Mouse (Mus musculus): ENCODE measurements around the gene Ndufs2. TPM values are rescaled to one million over a fixed set of nuclear protein-coding genes. Genes with fewer than 3 reads are reported as not detected.

The Ndufs2 gene
- polyA plus RNA-seq, 1 experiment from 2014 or later = 210 TPM

DNA sequence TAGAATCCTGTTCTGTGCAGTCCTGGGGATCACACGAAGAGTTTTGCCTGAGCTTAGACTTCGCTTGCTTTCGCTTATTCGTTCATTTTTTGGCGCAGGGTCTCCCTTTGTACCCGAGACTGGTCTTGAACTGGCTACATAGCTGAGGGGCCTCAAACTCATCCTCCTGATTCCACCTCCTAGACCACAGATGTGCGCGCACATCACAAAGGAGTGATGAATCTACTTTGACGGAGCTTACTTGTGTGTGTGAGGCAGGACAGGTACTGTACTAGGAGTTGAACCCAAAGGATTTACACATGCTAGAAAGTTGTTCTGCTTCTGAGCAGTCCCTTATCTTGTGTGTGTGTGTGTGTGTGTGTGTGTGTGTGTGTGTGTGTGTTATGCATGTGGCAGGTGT, 60.4 kb downstream of the Ndufs2 start:
- no peak for TF ChIP-seq CTCF (IDR thresholded peaks at IDR 0.05; ENCODE audit: low read depth)
- no peak for TF ChIP-seq EP300 (optimal IDR thresholded peaks at IDR 0.05)
- H3K9ac ChIP-seq (ENCODE audit: low read length) = no peak overlapping the region
- H3K9me3 ChIP-seq (ENCODE audit: control insufficient read depth, low read length) = no peaks in the 10 kb centered on the region
- H3K36me3 ChIP-seq (ENCODE audit: control insufficient read depth, insufficient read depth, low read length) = no peaks in the 10 kb centered on the region
- ATAC-seq (ENCODE audit: low FRiP score, low TSS enrichment) (no peak), DNase-seq (ENCODE audit: low spot score) (no peak)
- H3K27me3 ChIP-seq (ENCODE audit: control insufficient read depth, insufficient read depth, low read length) = no peaks in the 10 kb centered on the region
- H3K4me3 ChIP-seq (ENCODE audit: low read depth, low read length) = no peak overlapping the region
- 97% methylated on average over 9 of the region's 9 CpGs for WGBS
- H3K4me2 ChIP-seq (replicated peaks; ENCODE audit: low read depth) = no peak overlapping the region
- H3K27ac ChIP-seq (replicated peaks) = no peak overlapping the region
- H3K4me1 ChIP-seq (replicated peaks; ENCODE audit: control insufficient read depth, insufficient read depth) = peaks cover 7% of the 10 kb centered on the region

DNA sequence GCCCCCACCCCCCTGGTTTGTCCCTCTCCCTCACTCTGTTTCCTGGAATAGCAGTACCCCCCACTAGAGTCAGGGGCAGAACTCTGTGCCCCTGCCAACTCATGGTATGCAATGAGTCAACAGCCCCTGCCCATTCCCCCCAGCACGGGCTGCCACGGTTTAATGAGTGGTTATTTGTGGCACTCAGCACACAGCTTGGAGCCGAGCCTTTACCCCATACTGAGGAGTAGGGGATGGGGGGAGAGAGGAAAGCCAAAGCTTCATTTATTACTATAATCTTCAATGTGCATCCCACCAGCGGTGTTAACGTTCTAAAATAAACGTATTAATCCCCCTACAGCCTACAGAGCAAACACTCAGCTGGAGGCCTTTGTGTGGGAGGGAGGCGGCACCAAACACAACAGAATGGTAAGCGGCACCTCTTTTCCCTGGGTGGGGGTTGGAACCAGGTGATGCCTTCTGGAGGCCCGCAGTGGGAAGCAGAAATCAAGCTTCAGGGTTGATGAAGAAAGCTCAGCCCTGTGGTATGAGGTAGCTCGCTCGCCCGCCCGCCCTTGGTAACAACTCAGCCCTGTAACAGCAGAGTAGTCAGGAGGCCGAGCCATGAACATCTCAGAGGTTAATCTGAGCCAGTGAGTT, 61.6 kb downstream of the Ndufs2 start:
- H3K36me3 ChIP-seq (ENCODE audit: control insufficient read depth, insufficient read depth, low read length) = no peaks in the 10 kb centered on the region
- no peak for TF ChIP-seq EP300 (optimal IDR thresholded peaks at IDR 0.05)
- no peak for TF ChIP-seq CTCF (IDR thresholded peaks at IDR 0.05; ENCODE audit: low read depth)
- WGBS = 29% methylated on average over 14 of the region's 14 CpGs
- H3K27me3 ChIP-seq (ENCODE audit: control insufficient read depth, insufficient read depth, low read length) = no peaks in the 10 kb centered on the region
- H3K27ac ChIP-seq (replicated peaks) = peak overlapping the region; percentile 74
- no peaks in the 10 kb centered on the region for H3K9me3 ChIP-seq (ENCODE audit: control insufficient read depth, low read length)
- peak; percentile 53 for DNase-seq (ENCODE audit: low spot score)
- H3K4me3 ChIP-seq (ENCODE audit: low read depth, low read length) = no peak overlapping the region
- H3K4me1 ChIP-seq (replicated peaks; ENCODE audit: control insufficient read depth, insufficient read depth) = peaks cover 4% of the 10 kb centered on the region; the same call in 1 of the 2 replicates
- ATAC-seq (ENCODE audit: low FRiP score, low TSS enrichment) = peak; percentile 71
- H3K9ac ChIP-seq (ENCODE audit: low read length) = no peak overlapping the region
- peak overlapping the region; percentile 17; the same call in 1 of the 2 replicates for H3K4me2 ChIP-seq (replicated peaks; ENCODE audit: low read depth)

DNA sequence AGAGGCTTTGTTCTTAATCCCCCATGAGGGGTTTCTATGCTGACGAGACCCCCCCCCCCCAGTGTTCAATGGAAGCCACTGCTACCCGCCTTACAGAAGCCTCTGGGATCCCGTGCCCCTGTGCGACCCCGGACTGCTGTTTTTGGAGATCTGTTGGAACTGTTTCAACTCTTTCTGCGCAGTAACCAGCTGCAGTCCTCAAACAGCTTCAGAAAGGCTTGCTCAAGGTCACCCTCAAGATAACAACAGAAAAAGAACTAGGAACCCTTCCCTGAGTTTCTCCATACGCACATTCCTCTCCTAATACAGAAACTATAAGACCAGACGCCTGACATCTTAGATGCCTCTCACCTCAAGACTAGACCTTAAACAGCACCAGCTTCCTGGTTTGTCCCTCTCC, 62.1 kb downstream of the Ndufs2 start:
- TF ChIP-seq CTCF (IDR thresholded peaks at IDR 0.05; ENCODE audit: low read depth) (no peak), EP300 (optimal IDR thresholded peaks at IDR 0.05) (no peak)
- Histone ChIP-seq H3K36me3 (ENCODE audit: control insufficient read depth, insufficient read depth, low read length) (no peaks in the 10 kb centered on the region), H3K4me2 (replicated peaks; ENCODE audit: low read depth) (peak overlapping the region; percentile 17), H3K9me3 (ENCODE audit: control insufficient read depth, low read length) (no peaks in the 10 kb centered on the region), H3K27ac (replicated peaks) (peak overlapping the region; percentile 74), H3K4me1 (replicated peaks; ENCODE audit: control insufficient read depth, insufficient read depth) (peaks cover 4% of the 10 kb centered on the region; the same call in 1 of the 2 replicates), H3K27me3 (ENCODE audit: control insufficient read depth, insufficient read depth, low read length) (no peaks in the 10 kb centered on the region), H3K9ac (ENCODE audit: low read length) (0 out of 2 replicates have a peak overlapping the region, but pooled peaks have one; percentile 2), H3K4me3 (ENCODE audit: low read depth, low read length) (no peak overlapping the region)
- ATAC-seq (ENCODE audit: low FRiP score, low TSS enrichment) (peak; percentile 49), DNase-seq (ENCODE audit: low spot score) (peak; percentile 26)
- WGBS = 20% methylated on average over 8 of the region's 8 CpGs

DNA sequence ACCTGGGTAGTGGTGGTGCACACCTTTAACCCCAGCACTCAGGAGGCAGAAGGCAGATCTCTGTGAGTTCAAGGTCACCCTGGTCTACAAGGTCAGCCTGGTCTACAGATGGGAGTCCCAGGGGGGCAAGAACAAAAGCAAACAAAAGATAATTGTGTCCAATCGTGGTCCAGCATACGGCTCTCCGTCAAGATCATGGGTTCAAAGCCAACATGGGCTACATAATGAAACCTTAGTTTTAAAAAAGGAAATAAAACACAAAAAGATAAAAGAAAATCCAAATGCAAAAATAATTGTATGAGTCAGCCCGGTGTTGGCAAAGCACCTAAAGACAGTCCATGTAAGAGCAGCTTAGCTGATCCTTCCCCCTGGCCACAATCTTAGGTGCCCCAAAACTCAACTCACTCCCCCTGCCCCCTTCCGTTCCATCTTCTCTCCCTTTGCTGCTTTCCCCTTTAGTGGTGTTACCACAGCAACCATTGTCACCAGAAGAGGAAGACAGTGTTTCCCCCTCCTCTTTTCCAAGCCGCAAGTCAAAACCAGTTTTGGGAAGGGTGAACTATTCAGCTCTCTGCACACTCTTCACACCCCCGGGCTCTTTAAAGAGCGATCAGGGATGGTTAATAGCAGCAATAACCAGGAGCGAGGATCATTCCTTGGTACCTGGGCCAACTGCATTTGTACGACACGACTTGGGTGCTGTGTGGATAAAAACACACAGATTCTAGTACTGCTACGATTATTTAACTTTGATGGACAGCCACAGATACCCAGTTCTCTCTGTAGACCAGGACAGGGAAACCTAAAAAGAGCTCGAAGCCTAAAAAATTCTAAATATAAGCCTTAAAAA, 63.1 kb downstream of the Ndufs2 start:
- TF ChIP-seq EP300 (optimal IDR thresholded peaks at IDR 0.05) = no peak
- no peak for TF ChIP-seq CTCF (IDR thresholded peaks at IDR 0.05; ENCODE audit: low read depth)
- Histone ChIP-seq H3K9ac (ENCODE audit: low read length) (no peak overlapping the region), H3K4me2 (replicated peaks; ENCODE audit: low read depth) (no peak overlapping the region), H3K36me3 (ENCODE audit: control insufficient read depth, insufficient read depth, low read length) (no peaks in the 10 kb centered on the region), H3K4me1 (replicated peaks; ENCODE audit: control insufficient read depth, insufficient read depth) (peaks cover 4% of the 10 kb centered on the region; the same call in 1 of the 2 replicates), H3K27me3 (ENCODE audit: control insufficient read depth, insufficient read depth, low read length) (no peaks in the 10 kb centered on the region), H3K27ac (replicated peaks) (no peak overlapping the region), H3K9me3 (ENCODE audit: control insufficient read depth, low read length) (no peaks in the 10 kb centered on the region), H3K4me3 (ENCODE audit: low read depth, low read length) (no peak overlapping the region)
- ATAC-seq (ENCODE audit: low FRiP score, low TSS enrichment) = no peak
- DNase-seq (ENCODE audit: low spot score) = no peak
- WGBS = 63% methylated on average over 13 of the region's 13 CpGs

DNA sequence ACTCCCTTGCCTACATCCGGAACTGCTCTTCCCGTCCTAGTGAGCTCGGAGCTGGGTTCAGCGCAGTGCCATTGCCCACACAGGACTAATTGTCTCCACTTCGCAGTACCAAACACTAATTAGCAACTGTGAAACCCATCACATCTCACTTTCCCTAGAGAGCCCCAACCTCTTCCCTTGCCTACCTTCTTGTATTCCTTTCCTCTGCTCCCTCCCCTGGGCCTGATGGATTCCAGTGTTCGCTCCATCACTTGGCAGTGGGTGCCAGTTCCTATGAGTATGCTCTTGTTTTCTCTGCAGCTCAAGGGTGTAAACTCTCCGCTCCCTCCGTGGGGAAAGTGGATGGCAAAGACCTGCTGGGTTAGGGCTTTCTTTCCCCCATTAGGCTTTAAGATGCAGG, 65.5 kb downstream of the Ndufs2 start:
- Histone ChIP-seq H3K4me3 (ENCODE audit: low read depth, low read length) (no peak overlapping the region), H3K36me3 (ENCODE audit: control insufficient read depth, insufficient read depth, low read length) (no peaks in the 10 kb centered on the region), H3K4me1 (replicated peaks; ENCODE audit: control insufficient read depth, insufficient read depth) (peaks cover 4% of the 10 kb centered on the region; the same call in 1 of the 2 replicates), H3K27ac (replicated peaks) (no peak overlapping the region), H3K4me2 (replicated peaks; ENCODE audit: low read depth) (no peak overlapping the region), H3K9me3 (ENCODE audit: control insufficient read depth, low read length) (no peaks in the 10 kb centered on the region), H3K27me3 (ENCODE audit: control insufficient read depth, insufficient read depth, low read length) (no peaks in the 10 kb centered on the region), H3K9ac (ENCODE audit: low read length) (no peak overlapping the region)
- TF ChIP-seq EP300 (optimal IDR thresholded peaks at IDR 0.05) (no peak), CTCF (IDR thresholded peaks at IDR 0.05; ENCODE audit: low read depth) (no peak)
- 67% methylated on average over 8 of the region's 8 CpGs for WGBS
- ATAC-seq (ENCODE audit: low FRiP score, low TSS enrichment) (no peak), DNase-seq (ENCODE audit: low spot score) (no peak)

Other genes starting within 250 kb of the Ndufs2 start
- gene Fcgr4, start 232.5 kb downstream of the Ndufs2 start, polyA plus RNA-seq (2015; fragmentation: Nextera tagmentation; extraction: Ambion mirVana) = 1.1 and 1.2 TPM in 2 replicates
- gene Fcgr3, start 186.5 kb downstream of the Ndufs2 start, polyA plus RNA-seq (2015; fragmentation: Nextera tagmentation; extraction: Ambion mirVana) = 17.9 and 21.0 TPM in 2 replicates
- gene Cfap126, start 137.5 kb downstream of the Ndufs2 start, polyA plus RNA-seq (2015; fragmentation: Nextera tagmentation; extraction: Ambion mirVana) = 3.7 and 4.0 TPM in 2 replicates
- 238 and 277 TPM in 2 replicates for gene Sdhc, start 100.8 kb downstream of the Ndufs2 start, polyA plus RNA-seq (2015; fragmentation: Nextera tagmentation; extraction: Ambion mirVana)
- 1.5 and 2.7 TPM in 2 replicates for gene Mpz, start 100.7 kb downstream of the Ndufs2 start, polyA plus RNA-seq (2015; fragmentation: Nextera tagmentation; extraction: Ambion mirVana)
- gene Pcp4l1, start 55.1 kb downstream of the Ndufs2 start, polyA plus RNA-seq (2015; fragmentation: Nextera tagmentation; extraction: Ambion mirVana) = 42.2 and 44.5 TPM in 2 replicates
- gene Nr1i3, start 37.4 kb downstream of the Ndufs2 start, polyA plus RNA-seq (2015; fragmentation: Nextera tagmentation; extraction: Ambion mirVana) = 0.19 and 0.25 TPM in 2 replicates
- gene Tomm40l, start 28.9 kb downstream of the Ndufs2 start, polyA plus RNA-seq (2015; fragmentation: Nextera tagmentation; extraction: Ambion mirVana) = 19.6 and 20.5 TPM in 2 replicates
- 26.3 and 49.4 TPM in 2 replicates for gene Apoa2, start 26.3 kb downstream of the Ndufs2 start, polyA plus RNA-seq (2015; fragmentation: Nextera tagmentation; extraction: Ambion mirVana)
- 51.3 and 59.4 TPM in 2 replicates for gene Fcer1g, start 17.0 kb downstream of the Ndufs2 start, polyA plus RNA-seq (2015; fragmentation: Nextera tagmentation; extraction: Ambion mirVana)
- gene Adamts4, start 967 bp downstream of the Ndufs2 start, polyA plus RNA-seq (2015; fragmentation: Nextera tagmentation; extraction: Ambion mirVana) = 3.5 and 3.9 TPM in 2 replicates
- 32.9 and 34.2 TPM in 2 replicates for gene B4galt3, start 18.9 kb upstream of the Ndufs2 start, polyA plus RNA-seq (2015; fragmentation: Nextera tagmentation; extraction: Ambion mirVana)
- 16.8 and 21.3 TPM in 2 replicates for gene Ppox, start 29.8 kb upstream of the Ndufs2 start, polyA plus RNA-seq (2015; fragmentation: Nextera tagmentation; extraction: Ambion mirVana)
- gene Usp21, start 36.6 kb upstream of the Ndufs2 start, polyA plus RNA-seq (2015; fragmentation: Nextera tagmentation; extraction: Ambion mirVana) = 25.0 and 26.4 TPM in 2 replicates
- gene Ufc1, start 43.6 kb upstream of the Ndufs2 start, polyA plus RNA-seq (2015; fragmentation: Nextera tagmentation; extraction: Ambion mirVana) = 134 and 135 TPM in 2 replicates
- gene Dedd, start 77.8 kb upstream of the Ndufs2 start, polyA plus RNA-seq (2015; fragmentation: Nextera tagmentation; extraction: Ambion mirVana) = 32.8 and 36.3 TPM in 2 replicates
- gene Nit1, start 94.3 kb upstream of the Ndufs2 start, polyA plus RNA-seq (2015; fragmentation: Nextera tagmentation; extraction: Ambion mirVana) = 41.7 and 41.8 TPM in 2 replicates
- 68.8 and 71.1 TPM in 2 replicates for gene Pfdn2, start 94.3 kb upstream of the Ndufs2 start, polyA plus RNA-seq (2015; fragmentation: Nextera tagmentation; extraction: Ambion mirVana)
- gene Klhdc9, start 109.4 kb upstream of the Ndufs2 start, polyA plus RNA-seq (2015; fragmentation: Nextera tagmentation; extraction: Ambion mirVana) = 0.86 and 1.2 TPM in 2 replicates
- 45.5 and 48.2 TPM in 2 replicates for gene Nectin4, start 118.7 kb upstream of the Ndufs2 start, polyA plus RNA-seq (2015; fragmentation: Nextera tagmentation; extraction: Ambion mirVana)
- gene Arhgap30, start 137.6 kb upstream of the Ndufs2 start, polyA plus RNA-seq (2015; fragmentation: Nextera tagmentation; extraction: Ambion mirVana) = 1.1 and 1.2 TPM in 2 replicates
- 39.1 and 41.6 TPM in 2 replicates for gene Usf1, start 159.9 kb upstream of the Ndufs2 start, polyA plus RNA-seq (2015; fragmentation: Nextera tagmentation; extraction: Ambion mirVana)
- 3.7 and 3.8 TPM in 2 replicates for gene Tstd1, start 167.5 kb upstream of the Ndufs2 start, polyA plus RNA-seq (2015; fragmentation: Nextera tagmentation; extraction: Ambion mirVana)
- gene F11r, start 186.1 kb upstream of the Ndufs2 start, polyA plus RNA-seq (2015; fragmentation: Nextera tagmentation; extraction: Ambion mirVana) = 95.8 and 113 TPM in 2 replicates

All from stomach, postnatal 0 days (tissue).